Mouse (Mus musculus) limb, embryonic 12.5 days (tissue): Measurements from ENCODE around the gene Sfrp5. TPM values are rescaled to one million over a fixed set of nuclear protein-coding genes. Genes with fewer than 3 reads are reported as not detected.

Experiments used
- ATAC-seq: fragments of 200-750 bp; cut with Nextera tagmentation; 2 replicates; pipeline ENCODE4 v1.8.0; 2017; ENCODE audit warnings: low read depth, moderate TSS enrichment; ENCODE audit not compliant: insufficient number of reproducible peaks, insufficient read depth, low FRiP score, low TSS enrichment
- H3K27ac ChIP-seq: fragments of 300-500 bp; sonication (generic); 2 replicates; pipeline ENCODE4 v1.5.1; 2016; ENCODE audit warnings: mild to moderate bottlenecking, moderate library complexity
- H3K27me3 ChIP-seq: fragments of 300-500 bp; sonication (generic); 2 replicates; pipeline ENCODE4 v1.6.1; 2016; ENCODE audit warnings: mild to moderate bottlenecking, moderate library complexity
- H3K36me3 ChIP-seq: fragments of 300-500 bp; sonication (generic); 2 replicates; pipeline ENCODE4 v1.6.1; 2016; ENCODE audit warnings: mild to moderate bottlenecking, moderate library complexity
- H3K4me1 ChIP-seq: fragments of 300-500 bp; sonication (generic); replicated peaks from 2 replicates; pipeline ENCODE4 v1.6.1; 2016
- H3K4me2 ChIP-seq: fragments of 300-500 bp; sonication (generic); 2 replicates; pipeline ENCODE4 v1.6.1; 2016; ENCODE audit warnings: mild to moderate bottlenecking, moderate library complexity
- H3K4me3 ChIP-seq: fragments of 300-500 bp; sonication (generic); replicated peaks from 2 replicates; pipeline ENCODE4 v1.5.1; 2016; ENCODE audit warnings: mild to moderate bottlenecking
- H3K9ac ChIP-seq: fragments of 300-500 bp; sonication (generic); replicated peaks from 2 replicates; pipeline ENCODE4 v1.6.1; 2016; ENCODE audit warnings: mild to moderate bottlenecking, moderate library complexity
- H3K9me3 ChIP-seq: fragments of 300-500 bp; sonication (generic); 2 replicates; pipeline ENCODE4 v1.6.1; 2016; ENCODE audit warnings: mild to moderate bottlenecking, moderate library complexity
- WGBS: fragments of 180-500 bp; shearing (Covaris S2); methylation state at CpG from one replicate; pipeline ENCODE4 v1.1.7; 2016; 5-methylcytosine and 5-hydroxymethylcytosine counted together
- polyA plus RNA-seq: library from polyadenylated mRNA; unstranded; fragments of >200 nt; fragmentation: Nextera tagmentation; extraction: Ambion mirVana; gene quantifications from 2 replicates; pipeline ENCODE4 v1.2.1, GENCODE M21; 2016

The Sfrp5 gene
- polyA plus RNA-seq, 1 experiment from 2014 or later = 0.53 TPM

DNA sequence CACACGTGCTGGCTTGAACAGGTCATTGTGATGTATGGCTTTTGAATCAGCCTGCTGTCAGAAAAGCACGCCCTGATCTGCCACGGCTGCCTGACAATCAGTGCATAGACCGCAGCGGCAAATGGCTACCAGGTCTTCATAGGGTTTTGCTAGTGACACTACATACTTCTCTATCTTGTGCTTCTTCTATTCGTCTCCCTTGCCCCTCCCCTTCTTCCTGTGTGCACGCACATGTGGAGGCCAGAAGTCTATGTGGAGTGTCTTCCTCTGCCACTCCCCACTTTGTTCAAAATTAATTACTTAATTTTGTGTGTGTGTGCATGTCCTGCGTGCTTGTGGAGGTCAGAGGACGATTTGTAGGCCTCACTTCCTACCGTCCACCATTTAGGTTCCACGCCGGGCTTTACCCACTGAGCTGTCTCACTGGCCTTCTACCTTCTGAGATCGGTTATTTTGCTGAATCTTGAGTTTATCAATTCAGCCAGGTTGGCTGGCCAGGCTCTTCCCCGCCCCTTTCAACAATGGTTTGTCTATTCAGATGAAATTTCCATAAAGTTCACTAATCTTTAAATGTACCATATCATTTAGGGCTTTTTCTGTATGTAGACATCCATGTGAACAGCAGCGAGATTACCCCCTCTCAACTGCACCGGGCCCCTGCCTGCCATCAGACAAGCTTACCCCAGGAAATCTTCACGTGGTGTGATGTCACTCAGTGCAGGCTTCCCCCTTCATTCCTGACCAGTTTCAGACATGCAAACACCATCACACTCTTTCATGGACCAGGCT, 27.6 kb upstream of the Sfrp5 start:
- Histone ChIP-seq H3K27ac (no peak overlapping the region), H3K36me3 (no peaks in the 10 kb centered on the region), H3K27me3 (peaks cover 12% of the 10 kb centered on the region), H3K4me1 (no peaks in the 10 kb centered on the region), H3K4me3 (no peak overlapping the region), H3K9me3 (no peaks in the 10 kb centered on the region), H3K4me2 (no peak overlapping the region), H3K9ac (no peak overlapping the region)
- no peak for ATAC-seq
- WGBS = 81% methylated on average over 17 of the region's 17 CpGs

- no peak overlapping the region for H3K27ac ChIP-seq
- no peaks in the 10 kb centered on the region for H3K4me1 ChIP-seq
- H3K4me2 ChIP-seq = no peak overlapping the region
- H3K9ac ChIP-seq = no peak overlapping the region
- no peaks in the 10 kb centered on the region for H3K9me3 ChIP-seq
- no peaks in the 10 kb centered on the region for H3K36me3 ChIP-seq
- H3K4me3 ChIP-seq = no peak overlapping the region
- peaks cover 8% of the 10 kb centered on the region for H3K27me3 ChIP-seq
- no peak for ATAC-seq
- WGBS = 80% methylated on average over 10 of the region's 10 CpGs
Observed at GRCm38 (mm10) chr19:42226451-42226850, 24.4 kb upstream of the Sfrp5 start.

DNA sequence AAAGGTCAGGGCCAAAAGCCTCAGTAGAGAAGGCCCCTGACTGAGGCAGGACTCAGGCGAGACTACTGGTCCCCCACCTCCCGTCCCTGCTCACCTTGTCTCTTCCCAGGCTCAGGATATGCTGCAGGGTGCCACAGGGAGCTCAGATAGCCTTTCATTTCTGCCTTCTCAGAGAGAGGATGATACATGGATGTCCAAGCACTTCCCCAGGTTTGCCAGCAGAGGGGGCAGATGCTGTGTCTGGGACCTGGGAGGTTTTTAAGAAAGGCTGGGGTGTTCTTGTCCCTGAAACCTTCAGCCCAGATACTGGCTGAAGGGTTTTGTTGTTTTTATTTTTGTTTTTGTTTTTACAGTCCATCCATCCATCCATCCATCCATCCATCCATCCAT, 15.3 kb upstream of the Sfrp5 start:
- Histone ChIP-seq H3K4me2 (no peak overlapping the region), H3K27ac (no peak overlapping the region), H3K9ac (no peak overlapping the region), H3K27me3 (peaks cover 8% of the 10 kb centered on the region; the same call in 1 of the 2 replicates), H3K4me3 (no peak overlapping the region), H3K9me3 (no peaks in the 10 kb centered on the region; the same call in 1 of the 2 replicates), H3K4me1 (no peaks in the 10 kb centered on the region), H3K36me3 (no peaks in the 10 kb centered on the region)
- WGBS = 27% methylated on average over 2 of the region's 2 CpGs
- no peak for ATAC-seq

DNA sequence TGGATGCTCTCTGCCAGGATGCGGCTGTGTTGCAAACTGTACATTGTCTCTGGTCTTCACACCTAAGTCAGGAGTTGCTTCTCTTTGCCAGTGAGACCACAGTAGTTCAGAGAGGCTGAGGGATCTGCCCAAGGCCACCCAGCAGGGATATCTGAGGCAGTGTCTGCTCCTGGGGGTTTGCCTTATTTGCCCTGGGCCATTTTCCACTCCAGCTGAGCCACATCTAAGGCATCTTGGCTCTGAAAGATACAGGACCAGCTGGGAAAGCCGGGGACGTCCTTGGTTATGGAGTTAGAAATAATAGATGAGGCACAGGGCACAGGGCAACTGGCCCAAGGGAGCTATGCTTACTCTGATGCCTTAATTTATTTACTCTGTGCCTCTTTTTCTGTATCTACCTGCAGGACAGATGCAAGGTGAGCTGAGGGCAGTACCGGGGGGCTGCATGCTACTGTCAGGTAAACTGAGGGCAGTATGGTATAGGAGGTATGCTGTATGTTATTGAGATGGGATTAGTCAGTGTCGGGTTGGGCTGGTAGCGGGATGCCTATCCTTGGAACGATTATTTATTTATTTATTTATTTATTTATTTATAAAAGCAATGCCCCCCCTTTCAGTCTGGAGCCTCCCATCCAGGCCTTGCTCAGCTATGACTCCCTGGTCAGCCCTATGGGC, 14.8 kb upstream of the Sfrp5 start:
- H3K4me1 ChIP-seq = no peaks in the 10 kb centered on the region
- H3K27ac ChIP-seq = no peak overlapping the region
- H3K9me3 ChIP-seq = no peaks in the 10 kb centered on the region; the same call in 1 of the 2 replicates
- no peak overlapping the region for H3K4me3 ChIP-seq
- H3K4me2 ChIP-seq = no peak overlapping the region
- 71% methylated on average over 7 of the region's 7 CpGs for WGBS
- peaks cover 8% of the 10 kb centered on the region; the same call in 1 of the 2 replicates for H3K27me3 ChIP-seq
- no peak for ATAC-seq
- no peak overlapping the region for H3K9ac ChIP-seq
- H3K36me3 ChIP-seq = no peaks in the 10 kb centered on the region

DNA sequence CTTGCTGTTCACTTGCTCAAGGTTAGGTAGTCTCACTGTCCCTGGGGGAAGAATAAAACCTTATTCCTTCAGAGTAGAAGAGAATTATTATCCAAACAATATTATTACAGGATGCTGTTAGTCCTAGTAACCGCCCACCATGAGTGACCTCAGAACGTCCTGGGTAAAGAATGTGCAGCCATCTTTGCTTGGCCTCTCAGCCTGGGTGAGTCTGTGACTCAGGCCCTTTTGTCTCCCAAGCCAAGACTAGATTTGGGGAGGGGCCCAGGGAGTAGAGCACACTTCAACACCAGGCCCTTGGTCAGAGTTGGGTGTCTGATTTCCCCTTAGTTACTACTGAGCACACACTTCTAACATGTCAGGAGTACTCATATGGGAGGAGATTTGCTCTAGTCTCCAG, 12.5 kb upstream of the Sfrp5 start:
- H3K27ac ChIP-seq = no peak overlapping the region
- H3K9ac ChIP-seq = no peak overlapping the region
- ATAC-seq = no peak
- H3K27me3 ChIP-seq = peaks cover 17% of the 10 kb centered on the region; the same call in 1 of the 2 replicates
- H3K9me3 ChIP-seq = no peaks in the 10 kb centered on the region; the same call in 1 of the 2 replicates
- WGBS = 76% methylated on average over 2 of the region's 2 CpGs
- no peaks in the 10 kb centered on the region for H3K4me1 ChIP-seq
- H3K4me2 ChIP-seq = no peak overlapping the region
- H3K36me3 ChIP-seq = no peaks in the 10 kb centered on the region
- no peak overlapping the region for H3K4me3 ChIP-seq

DNA sequence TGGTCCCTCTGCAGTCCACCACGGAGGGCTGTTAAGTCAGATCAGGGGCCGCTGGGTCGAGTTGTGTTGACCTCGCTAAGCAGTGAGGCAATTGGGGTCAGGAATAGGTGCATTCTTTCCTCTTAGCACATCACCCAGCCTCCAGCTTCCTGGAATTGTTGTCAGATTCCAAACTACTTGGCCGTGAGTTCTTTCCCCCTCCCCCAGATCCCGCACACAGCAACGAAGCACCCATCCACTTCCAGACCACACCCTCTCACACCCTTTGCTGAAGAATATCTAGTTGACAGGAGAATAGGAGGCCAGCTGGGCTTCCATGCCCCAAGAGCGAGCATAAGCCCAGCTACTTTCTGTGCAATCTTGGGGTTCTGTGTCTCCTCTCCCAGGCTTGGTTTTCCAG, 9.9 kb upstream of the Sfrp5 start:
- H3K27me3 ChIP-seq = peaks cover 35% of the 10 kb centered on the region
- no peaks in the 10 kb centered on the region for H3K9me3 ChIP-seq
- no peaks in the 10 kb centered on the region for H3K4me1 ChIP-seq
- 44% methylated on average over 8 of the region's 8 CpGs for WGBS
- H3K27ac ChIP-seq = no peak overlapping the region
- ATAC-seq = no peak
- no peak overlapping the region for H3K4me2 ChIP-seq
- H3K4me3 ChIP-seq = no peak overlapping the region
- H3K36me3 ChIP-seq = no peaks in the 10 kb centered on the region
- no peak overlapping the region for H3K9ac ChIP-seq

DNA sequence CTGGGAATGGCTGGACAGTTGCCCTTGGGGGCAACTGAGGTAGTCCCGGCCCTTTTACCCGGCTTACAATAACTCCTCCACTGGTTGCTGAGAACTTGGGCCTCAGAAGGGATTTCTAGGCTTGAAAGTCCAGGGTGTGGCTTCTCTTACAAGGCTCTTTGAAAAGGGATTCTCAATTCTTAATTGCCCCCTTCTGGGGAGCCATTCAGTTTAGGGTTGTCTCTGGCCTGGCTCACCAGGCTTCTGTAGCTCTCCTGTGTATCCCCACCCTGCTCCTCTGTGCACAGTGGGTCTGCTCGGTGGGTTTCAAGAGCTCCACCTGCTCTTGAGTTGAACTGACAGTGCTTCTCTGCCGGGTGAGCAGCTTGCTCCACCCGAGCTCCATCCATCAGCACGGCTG, 7.9 kb upstream of the Sfrp5 start:
- no peak overlapping the region for H3K4me3 ChIP-seq
- H3K9ac ChIP-seq = no peak overlapping the region
- H3K4me2 ChIP-seq = no peak overlapping the region
- H3K4me1 ChIP-seq = no peaks in the 10 kb centered on the region
- 63% methylated on average over 6 of the region's 6 CpGs for WGBS
- peaks cover 33% of the 10 kb centered on the region for H3K27me3 ChIP-seq
- no peaks in the 10 kb centered on the region for H3K9me3 ChIP-seq
- H3K27ac ChIP-seq = no peak overlapping the region
- ATAC-seq = no peak
- H3K36me3 ChIP-seq = no peaks in the 10 kb centered on the region

GRCm38 (mm10) chr19:42209485-42209884, 7.4 kb upstream of the Sfrp5 start:
- Histone ChIP-seq H3K4me1 (peaks cover 3% of the 10 kb centered on the region; the same call in 1 of the 2 replicates), H3K36me3 (no peaks in the 10 kb centered on the region), H3K9me3 (no peaks in the 10 kb centered on the region), H3K4me2 (no peak overlapping the region), H3K4me3 (no peak overlapping the region), H3K27me3 (peaks cover 35% of the 10 kb centered on the region), H3K9ac (no peak overlapping the region), H3K27ac (no peak overlapping the region)
- 57% methylated on average over 7 of the region's 7 CpGs for WGBS
- no peak for ATAC-seq

GRCm38 (mm10) chr19:42205201-42205600, 3.1 kb upstream of the Sfrp5 start:
- Histone ChIP-seq H3K4me2 (no peak overlapping the region), H3K36me3 (no peaks in the 10 kb centered on the region), H3K9me3 (peaks cover 6% of the 10 kb centered on the region; the same call in 1 of the 2 replicates), H3K9ac (no peak overlapping the region), H3K27me3 (peaks cover 70% of the 10 kb centered on the region), H3K27ac (no peak overlapping the region), H3K4me3 (no peak overlapping the region), H3K4me1 (peaks cover 19% of the 10 kb centered on the region)
- WGBS = 22% methylated on average over 8 of the region's 8 CpGs
- ATAC-seq = no peak

DNA sequence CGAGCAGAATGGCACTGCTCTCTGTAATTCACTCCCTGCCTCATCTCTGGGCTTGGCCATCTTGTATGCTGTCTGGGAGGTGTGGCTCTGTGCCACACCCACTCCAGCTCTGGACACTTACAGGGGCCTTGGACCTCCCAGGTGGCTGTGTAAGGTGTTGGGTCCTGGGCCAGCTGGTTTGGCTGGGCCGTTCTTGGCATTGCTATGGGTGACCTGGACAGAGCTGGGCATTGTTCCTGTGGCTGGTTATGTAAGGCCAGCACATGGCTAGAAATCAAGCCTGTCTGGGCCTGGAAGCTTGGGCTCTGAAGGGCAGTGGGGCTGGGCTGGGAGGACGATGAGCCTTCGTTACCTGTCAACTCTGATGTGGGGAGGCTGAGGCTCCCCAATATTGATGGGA, 2.3 kb upstream of the Sfrp5 start:
- Histone ChIP-seq H3K4me2 (no peak overlapping the region), H3K36me3 (no peaks in the 10 kb centered on the region), H3K9me3 (peaks cover 6% of the 10 kb centered on the region; the same call in 1 of the 2 replicates), H3K9ac (no peak overlapping the region), H3K27ac (no peak overlapping the region), H3K27me3 (peaks cover 73% of the 10 kb centered on the region), H3K4me3 (no peak overlapping the region), H3K4me1 (peaks cover 19% of the 10 kb centered on the region)
- no peak for ATAC-seq
- WGBS = 69% methylated on average over 4 of the region's 4 CpGs

DNA sequence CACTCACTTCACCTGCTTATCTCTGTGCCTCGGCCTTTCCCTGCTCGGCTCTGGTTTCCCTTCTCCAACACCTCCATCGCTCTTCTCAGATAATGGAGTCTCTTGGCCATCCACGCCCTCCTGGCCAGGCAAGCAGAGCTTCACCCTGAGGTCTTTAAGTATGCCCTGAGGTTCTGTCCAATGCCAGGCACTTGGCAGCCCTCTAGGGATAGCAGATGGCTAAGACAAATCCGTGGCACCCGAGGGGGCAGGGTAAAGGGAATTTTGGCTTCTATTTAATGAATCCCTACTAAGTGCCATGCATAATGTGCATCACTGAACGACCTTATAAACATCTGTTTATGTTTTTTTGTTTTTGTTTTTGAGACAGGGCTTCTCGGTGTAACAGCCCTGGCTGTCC, 415 bp upstream of the Sfrp5 start:
- H3K9ac ChIP-seq = no peak overlapping the region
- peak overlapping the region; percentile 34; the same call in 1 of the 2 replicates for H3K4me3 ChIP-seq
- H3K27me3 ChIP-seq = peaks cover 79% of the 10 kb centered on the region
- peaks cover 19% of the 10 kb centered on the region for H3K4me1 ChIP-seq
- WGBS = 44% methylated on average over 8 of the region's 8 CpGs
- no peaks in the 10 kb centered on the region for H3K36me3 ChIP-seq
- H3K9me3 ChIP-seq = peaks cover 6% of the 10 kb centered on the region; the same call in 1 of the 2 replicates
- peak overlapping the region; percentile 51 for H3K4me2 ChIP-seq
- ATAC-seq = no peak
- no peak overlapping the region for H3K27ac ChIP-seq
